In the genomic region with DNA sequence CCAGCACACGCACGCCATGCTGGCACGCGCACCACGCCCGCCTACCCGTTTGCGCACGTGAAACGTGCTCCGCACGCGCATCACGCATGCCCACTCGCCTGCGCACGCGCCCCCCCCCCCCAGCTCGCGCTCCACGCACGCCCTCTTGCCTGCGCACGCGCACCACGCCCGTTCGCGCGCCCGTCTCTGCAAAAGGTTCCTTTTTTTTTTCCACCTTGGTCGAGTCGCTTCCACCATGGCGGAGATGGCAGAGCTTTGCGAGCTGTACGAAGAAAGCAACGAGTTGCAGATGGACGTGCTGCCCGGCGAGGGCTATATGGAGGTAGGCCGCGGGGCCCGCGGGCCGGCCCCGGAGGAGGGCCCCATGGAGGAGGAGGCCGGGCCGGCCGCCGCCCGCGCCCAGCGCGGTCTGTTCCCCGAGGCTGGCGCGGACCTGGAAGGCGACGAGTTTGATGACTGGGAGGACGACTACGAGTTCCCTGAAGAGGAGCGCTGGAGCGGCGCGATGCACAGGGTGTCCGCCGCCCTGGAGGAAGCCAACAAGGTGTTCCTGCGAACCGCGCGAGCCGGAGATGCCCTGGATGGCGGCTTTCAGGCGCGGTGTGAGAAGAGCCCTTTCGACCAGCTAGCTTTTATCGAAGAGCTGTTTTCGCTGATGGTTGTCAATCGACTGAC, we compare ENCODE assay signal across 8 mouse cellular contexts. TPM values are rescaled to one million over a fixed set of nuclear protein-coding genes. Genes with fewer than 3 reads are reported as not detected.
DNase-seq lines count a peak whose midpoint lies in the region; ATAC-seq and TF ChIP-seq lines count a peak whose summit lies in the region.

Eid1 (plus strand) TSS at position 139 of the 675 bp plus-strand sequence.

- H3K4me1 ChIP-seq in lung, postnatal 0 days (ENCODE audit: insufficient read depth, low read depth, low read length), result no peaks in the 10 kb centered on the region

- peak within 1 kb of the TSS; percentile 55; the same call in 1 of the 2 replicates for H3K27ac ChIP-seq in lung, postnatal 0 days (ENCODE audit: low read length)

- H3K9ac ChIP-seq in lung, postnatal 0 days (replicated peaks; ENCODE audit: low read depth), result peak within 1 kb of the TSS; percentile 65

- TF ChIP-seq EP300 in lung, postnatal 0 days (IDR thresholded peaks at IDR 0.05), result no peak

- ATAC-seq in frontal cortex, adult (ENCODE audit: low TSS enrichment), result peak; percentile 85
- peak; percentile 39 to 86 for ATAC-seq in hematopoietic stem cell, adult 5-6 weeks (replicated peaks in 1 of 2; ENCODE audit: insufficient read depth in 1 of 2, low FRiP score in 2 of 2, low TSS enrichment in 1 of 2, low read depth in 1 of 2, poor library complexity in 2 of 2, severe bottlenecking in 2 of 2)
- ATAC-seq in lung, postnatal 0 days, result peak; percentile 94

- peak; percentile 62 for DNase-seq in MEL-GATA-1-ER (ENCODE audit: extremely low read depth, low read depth)
- peak; percentile 83 for DNase-seq in cerebellum, adult 8-10 months
- peak; percentile 79 to 85 for DNase-seq in layer of hippocampus, postnatal 10 days (ENCODE audit: low spot score in 2 of 2)
- DNase-seq in lung, postnatal 0 days (ENCODE audit: low spot score), result peak; percentile 86
- DNase-seq in ovary, postnatal 14 days (ENCODE audit: low spot score), result peak; percentile 55
- DNase-seq in thymus, postnatal 10 days (ENCODE audit: low spot score in 2 of 2), result peak; percentile 67 to 74

- H3K4me3 ChIP-seq in lung, postnatal 0 days (ENCODE audit: low read depth, low read length), result peak within 1 kb of the TSS; percentile 83

- no peaks in the 10 kb centered on the region for H3K9me3 ChIP-seq in lung, postnatal 0 days (ENCODE audit: low read length)

- WGBS in lung, postnatal 0 days, result 2% methylated on average over 60 of the region's 79 CpGs

- no peak for TF ChIP-seq CTCF in lung, postnatal 0 days (IDR thresholded peaks at IDR 0.05)

- peak within 1 kb of the TSS; percentile 80 for H3K4me2 ChIP-seq in lung, postnatal 0 days (replicated peaks; ENCODE audit: low read depth, low read length)

- H3K27me3 ChIP-seq in lung, postnatal 0 days (replicated peaks; ENCODE audit: insufficient read depth, low read length), result no peaks in the 10 kb centered on the region

- H3K36me3 ChIP-seq in lung, postnatal 0 days (ENCODE audit: insufficient read depth, low read length), result no peaks in the 10 kb centered on the region

RNA-seq across cellular contexts. Expression of gene Eid1, which starts in this region (rescaled TPM):
- total RNA-seq in hematopoietic stem cell, adult 5-6 weeks (2017), result 228 and 229 TPM in 2 replicates
- total RNA-seq in layer of hippocampus, postnatal 10 days (2021), result 100 to 1,000 TPM; 463 to 466 TPM
- polyA plus RNA-seq in lung, postnatal 0 days (2015; fragmentation: Nextera tagmentation; extraction: Ambion mirVana), result 91.4 and 104 TPM in 2 replicates

Comparison
In these comparisons a context has a peak if more than half of its experiments do, and no peak if none do; other contexts are left out.
1. Peak in every context shown above with its lines: DNase-seq, ATAC-seq, H3K4me3 ChIP-seq and H3K27ac ChIP-seq.